Mouse (Mus musculus) stomach, postnatal 0 days (tissue): ENCODE results near the gene Hook2.

ENCODE experiments used
- CTCF ChIP-seq: IDR thresholded peaks from 2 replicates; pipeline ENCODE4 v1.5.1; 2016; ENCODE audit warnings: antibody characterized with exemption, low read depth, mild to moderate bottlenecking, moderate library complexity
- EP300 ChIP-seq: optimal IDR thresholded peaks from 2 replicates; pipeline ENCODE3; 2016; ENCODE audit warnings: antibody characterized with exemption

DNA sequence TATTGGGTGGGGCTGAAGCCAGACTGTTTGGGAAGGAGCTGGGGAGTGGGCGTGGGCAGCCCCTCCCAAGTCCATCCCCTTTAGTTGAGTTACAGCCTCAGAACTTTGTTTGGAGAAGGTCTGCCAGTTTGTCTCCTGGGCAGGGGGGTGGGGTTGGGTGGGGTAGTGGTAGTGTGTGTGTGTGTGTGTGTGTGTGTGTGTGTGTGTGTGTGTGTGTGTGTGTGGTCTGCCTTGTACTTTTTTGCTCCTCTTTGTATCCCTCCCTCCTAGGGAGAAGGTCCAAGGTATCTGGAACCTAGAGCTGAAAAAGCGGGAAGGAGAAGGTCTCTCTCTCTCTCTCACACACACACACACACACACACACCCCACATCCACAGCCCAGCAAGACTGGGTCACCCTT, 24.0 kb downstream of the Hook2 start, which contains the start of gene Best2:
- TF ChIP-seq CTCF (no peak), EP300 (no peak)
